Mouse (Mus musculus): ENCODE measurements around the gene Gm648.
A peak's percentile ranks its signal among the peaks of the same experiment; 100 is the strongest.
"Not testable (repeated sequence)": the region's sequence is repeated elsewhere in the genome, so short reads cannot be mapped to it uniquely, and the experiment has no call there.

Gene Gm648

GRCm38 (mm10) chrX:56549506-56549905, at the start of gene Gm648:
TSS of gene Gm648 (minus strand) at chrX:56549606.
- no peak for DNase-seq

GRCm38 (mm10) chrX:56597887-56598640, 48.7 kb upstream of the Gm648 start, which contains the start of gene Mmgt1:
TSS of gene Mmgt1 (minus strand) at chrX:56598069.
- DNase-seq, result peak; percentile 89

- DNase-seq, result no peak
Measured at GRCm38 (mm10) chrX:56597219-56597886, 47.9 kb upstream of the Gm648 start.

- DNase-seq, result no peak
Measured at GRCm38 (mm10) chrX:56578200-56578599, 28.8 kb upstream of the Gm648 start.

GRCm38 (mm10) chrX:56572465-56572864, 23.1 kb upstream of the Gm648 start:
- peak; percentile 9 for DNase-seq

GRCm38 (mm10) chrX:56553584-56553983, 4.2 kb upstream of the Gm648 start:
- no peak for DNase-seq

- DNase-seq, result peak; percentile 37
Measured at GRCm38 (mm10) chrX:56537162-56537561, 12.2 kb downstream of the Gm648 start.

- DNase-seq, result peak; percentile 53
Measured at GRCm38 (mm10) chrX:56531266-56531665, 18.1 kb downstream of the Gm648 start.

- not testable (repeated sequence) for DNase-seq
Measured at GRCm38 (mm10) chrX:56524442-56524841, 25.0 kb downstream of the Gm648 start, which contains the start of gene Gm10477. TSS of gene Gm10477 (plus strand) at chrX:56524742.

GRCm38 (mm10) chrX:56497241-56497640, 52.2 kb downstream of the Gm648 start:
- DNase-seq, result no peak

All from right cerebral cortex, postnatal 14 days (tissue).